Mouse (Mus musculus): ENCODE results near the gene Sept8. TPM values are rescaled to one million over a fixed set of nuclear protein-coding genes. Genes with fewer than 3 reads are reported as not detected.
"Not testable (repeated sequence)": the region's sequence is repeated elsewhere in the genome, so short reads cannot be mapped to it uniquely, and the experiment has no call there.

The Sept8 gene
- polyA plus RNA-seq, 1 experiment from 2014 or later: 14.9 TPM

GRCm38 (mm10) chr11:53550714-53551113 lies 31.7 kb downstream of the Sept8 start:
- ATAC-seq (ENCODE audit: low FRiP score): no peak

GRCm38 (mm10) chr11:53551754-53552153 lies 32.7 kb downstream of the Sept8 start:
- no peak for ATAC-seq (ENCODE audit: low FRiP score)
- WGBS: 76% methylated on average over 12 of the region's 12 CpGs
- Histone ChIP-seq H3K4me1 (ENCODE audit: control insufficient read depth, insufficient read depth, low read length) (no peaks in the 10 kb centered on the region), H3K27ac (ENCODE audit: low read depth, low read length) (no peak overlapping the region), H3K4me2 (no peak overlapping the region), H3K27me3 (ENCODE audit: control insufficient read depth, insufficient read depth, low read length) (no peaks in the 10 kb centered on the region), H3K9me3 (ENCODE audit: control insufficient read depth, low read length) (no peaks in the 10 kb centered on the region; the same call in 1 of the 2 replicates), H3K36me3 (ENCODE audit: control insufficient read depth, insufficient read depth, low read length) (no peaks in the 10 kb centered on the region), H3K9ac (ENCODE audit: low read length) (no peak overlapping the region), H3K4me3 (ENCODE audit: low read depth, low read length) (no peak overlapping the region)
- no peak for DNase-seq (ENCODE audit: low spot score, missing footprints)

More at GRCm38 (mm10) chr11:53550714-53551113, 31.7 kb downstream of the Sept8 start:
- Histone ChIP-seq H3K4me2 (no peak overlapping the region), H3K4me1 (ENCODE audit: control insufficient read depth, insufficient read depth, low read length) (no peaks in the 10 kb centered on the region), H3K27ac (ENCODE audit: low read depth, low read length) (no peak overlapping the region), H3K36me3 (ENCODE audit: control insufficient read depth, insufficient read depth, low read length) (no peaks in the 10 kb centered on the region), H3K27me3 (ENCODE audit: control insufficient read depth, insufficient read depth, low read length) (no peaks in the 10 kb centered on the region), H3K4me3 (ENCODE audit: low read depth, low read length) (no peak overlapping the region), H3K9me3 (ENCODE audit: control insufficient read depth, low read length) (no peaks in the 10 kb centered on the region; the same call in 1 of the 2 replicates), H3K9ac (ENCODE audit: low read length) (no peak overlapping the region)
- WGBS: 79% methylated on average over 1 of the region's 1 CpGs
- no peak for DNase-seq (ENCODE audit: low spot score, missing footprints)

GRCm38 (mm10) chr11:53556529-53556928 lies 37.5 kb downstream of the Sept8 start:
- not testable (repeated sequence) for DNase-seq (ENCODE audit: low spot score, missing footprints); H3K36me3 ChIP-seq (ENCODE audit: control insufficient read depth, insufficient read depth, low read length); H3K4me1 ChIP-seq (ENCODE audit: control insufficient read depth, insufficient read depth, low read length); H3K4me2 ChIP-seq; H3K4me3 ChIP-seq (ENCODE audit: low read depth, low read length); H3K9me3 ChIP-seq (ENCODE audit: control insufficient read depth, low read length); H3K9ac ChIP-seq (ENCODE audit: low read length); ATAC-seq (ENCODE audit: low FRiP score); H3K27me3 ChIP-seq (ENCODE audit: control insufficient read depth, insufficient read depth, low read length); H3K27ac ChIP-seq (ENCODE audit: low read depth, low read length)
- WGBS: 94% methylated on average over 11 of the region's 20 CpGs

GRCm38 (mm10) chr11:53557992-53558391 lies 38.9 kb downstream of the Sept8 start:
- DNase-seq (ENCODE audit: low spot score, missing footprints); H3K4me3 ChIP-seq (ENCODE audit: low read depth, low read length); H3K9me3 ChIP-seq (ENCODE audit: control insufficient read depth, low read length); H3K27ac ChIP-seq (ENCODE audit: low read depth, low read length); H3K4me2 ChIP-seq; H3K9ac ChIP-seq (ENCODE audit: low read length); ATAC-seq (ENCODE audit: low FRiP score); H3K4me1 ChIP-seq (ENCODE audit: control insufficient read depth, insufficient read depth, low read length); H3K36me3 ChIP-seq (ENCODE audit: control insufficient read depth, insufficient read depth, low read length); H3K27me3 ChIP-seq (ENCODE audit: control insufficient read depth, insufficient read depth, low read length): not testable (repeated sequence)
- 94% methylated on average over 1 of the region's 3 CpGs for WGBS

- H3K27me3 ChIP-seq (ENCODE audit: control insufficient read depth, insufficient read depth, low read length); ATAC-seq (ENCODE audit: low FRiP score); H3K4me2 ChIP-seq; DNase-seq (ENCODE audit: low spot score, missing footprints); H3K36me3 ChIP-seq (ENCODE audit: control insufficient read depth, insufficient read depth, low read length); H3K9ac ChIP-seq (ENCODE audit: low read length); H3K9me3 ChIP-seq (ENCODE audit: control insufficient read depth, low read length); H3K4me3 ChIP-seq (ENCODE audit: low read depth, low read length); H3K4me1 ChIP-seq (ENCODE audit: control insufficient read depth, insufficient read depth, low read length); H3K27ac ChIP-seq (ENCODE audit: low read depth, low read length): not testable (repeated sequence)
- WGBS: 93% methylated on average over 1 of the region's 3 CpGs
These were observed 40.9 kb downstream of the Sept8 start for GRCm38 (mm10) chr11:53559980-53560379.

- DNase-seq (ENCODE audit: low spot score, missing footprints) (no peak), ATAC-seq (ENCODE audit: low FRiP score) (no peak)
- no peaks in the 10 kb centered on the region for H3K9me3 ChIP-seq (ENCODE audit: control insufficient read depth, low read length)
- no peak overlapping the region for H3K27ac ChIP-seq (ENCODE audit: low read depth, low read length)
- H3K9ac ChIP-seq (ENCODE audit: low read length): no peak overlapping the region
- H3K36me3 ChIP-seq (ENCODE audit: control insufficient read depth, insufficient read depth, low read length): no peaks in the 10 kb centered on the region
- WGBS: 79% methylated on average over 2 of the region's 2 CpGs
- H3K4me3 ChIP-seq (ENCODE audit: low read depth, low read length): no peak overlapping the region
- H3K4me1 ChIP-seq (ENCODE audit: control insufficient read depth, insufficient read depth, low read length): peaks cover 2% of the 10 kb centered on the region; the same call in 1 of the 2 replicates
- no peaks in the 10 kb centered on the region for H3K27me3 ChIP-seq (ENCODE audit: control insufficient read depth, insufficient read depth, low read length)
- H3K4me2 ChIP-seq: no peak overlapping the region
These were observed 42.9 kb downstream of the Sept8 start for GRCm38 (mm10) chr11:53561986-53562385.

GRCm38 (mm10) chr11:53566646-53567045 lies 47.6 kb downstream of the Sept8 start:
- peak; percentile 82 for DNase-seq (ENCODE audit: low spot score, missing footprints)
- Histone ChIP-seq H3K36me3 (ENCODE audit: control insufficient read depth, insufficient read depth, low read length) (no peaks in the 10 kb centered on the region), H3K9me3 (ENCODE audit: control insufficient read depth, low read length) (no peaks in the 10 kb centered on the region), H3K4me2 (peak overlapping the region; percentile 73), H3K9ac (ENCODE audit: low read length) (peak overlapping the region; percentile 30; the same call in 1 of the 2 replicates), H3K27ac (ENCODE audit: low read depth, low read length) (no peak overlapping the region), H3K27me3 (ENCODE audit: control insufficient read depth, insufficient read depth, low read length) (no peaks in the 10 kb centered on the region), H3K4me3 (ENCODE audit: low read depth, low read length) (peak overlapping the region; percentile 86), H3K4me1 (ENCODE audit: control insufficient read depth, insufficient read depth, low read length) (peaks cover 2% of the 10 kb centered on the region)
- peak; percentile 43 for ATAC-seq (ENCODE audit: low FRiP score)
- 87% methylated on average over 4 of the region's 4 CpGs for WGBS

GRCm38 (mm10) chr11:53567224-53568014 lies 48.4 kb downstream of the Sept8 start, which contains the start of gene Kif3a:
Kif3a (plus strand) TSS chr11:53567379.
- Histone ChIP-seq H3K4me3 (ENCODE audit: low read depth, low read length) (peak within 1 kb of the TSS; percentile 86), H3K4me1 (ENCODE audit: control insufficient read depth, insufficient read depth, low read length) (peaks cover 2% of the 10 kb centered on the region), H3K27me3 (ENCODE audit: control insufficient read depth, insufficient read depth, low read length) (no peaks in the 10 kb centered on the region), H3K9me3 (ENCODE audit: control insufficient read depth, low read length) (no peaks in the 10 kb centered on the region), H3K4me2 (peak within 1 kb of the TSS; percentile 73), H3K36me3 (ENCODE audit: control insufficient read depth, insufficient read depth, low read length) (no peaks in the 10 kb centered on the region), H3K27ac (ENCODE audit: low read depth, low read length) (peak within 1 kb of the TSS; percentile 76), H3K9ac (ENCODE audit: low read length) (peak within 1 kb of the TSS; percentile 78)
- DNase-seq (ENCODE audit: low spot score, missing footprints) (peak; percentile 100), ATAC-seq (ENCODE audit: low FRiP score) (peak; percentile 97)
- under 1% methylated on average over 69 of the region's 69 CpGs for WGBS

GRCm38 (mm10) chr11:53580562-53580961 lies 61.5 kb downstream of the Sept8 start:
- no peaks in the 10 kb centered on the region for H3K4me1 ChIP-seq (ENCODE audit: control insufficient read depth, insufficient read depth, low read length)
- H3K9ac ChIP-seq (ENCODE audit: low read length): no peak overlapping the region
- no peak overlapping the region for H3K27ac ChIP-seq (ENCODE audit: low read depth, low read length)
- peaks cover 12% of the 10 kb centered on the region for H3K36me3 ChIP-seq (ENCODE audit: control insufficient read depth, insufficient read depth, low read length)
- H3K4me2 ChIP-seq: no peak overlapping the region
- no peaks in the 10 kb centered on the region for H3K9me3 ChIP-seq (ENCODE audit: control insufficient read depth, low read length)
- ATAC-seq (ENCODE audit: low FRiP score) (no peak), DNase-seq (ENCODE audit: low spot score, missing footprints) (no peak)
- no peak overlapping the region for H3K4me3 ChIP-seq (ENCODE audit: low read depth, low read length)
- no peaks in the 10 kb centered on the region for H3K27me3 ChIP-seq (ENCODE audit: control insufficient read depth, insufficient read depth, low read length)
- WGBS: 95% methylated on average over 3 of the region's 3 CpGs

Measured in midbrain, embryonic 11.5 days (tissue).